Mouse (Mus musculus): ENCODE results near the gene Siah1b. TPM values are rescaled to one million over a fixed set of nuclear protein-coding genes. Genes with fewer than 3 reads are reported as not detected.

The Siah1b gene
- polyA plus RNA-seq, 1 experiment from 2014 or later, result 28.8 TPM

Other genes starting within 250 kb of the Siah1b start
- 115 and 121 TPM in 2 replicates for gene Ap1s2, start 167.5 kb downstream of the Siah1b start, polyA plus RNA-seq (2015; fragmentation: Nextera tagmentation; extraction: Ambion mirVana)
- gene Zrsr2, start 117.8 kb downstream of the Siah1b start, polyA plus RNA-seq (2015; fragmentation: Nextera tagmentation; extraction: Ambion mirVana), result 55.8 and 57.2 TPM in 2 replicates
- gene Car5b, start 48.5 kb downstream of the Siah1b start, polyA plus RNA-seq (2015; fragmentation: Nextera tagmentation; extraction: Ambion mirVana), result 0.29 and 0.40 TPM in 2 replicates
- gene Cltrn, start 12.3 kb upstream of the Siah1b start, polyA plus RNA-seq (2015; fragmentation: Nextera tagmentation; extraction: Ambion mirVana), result 0.14 and 0.18 TPM in 2 replicates
- 0.06 and 0.15 TPM in 2 replicates for gene Ace2, start 62.8 kb upstream of the Siah1b start, polyA plus RNA-seq (2015; fragmentation: Nextera tagmentation; extraction: Ambion mirVana)
- 0.08 and 0.14 TPM in 2 replicates for gene Bmx, start 181.7 kb upstream of the Siah1b start, polyA plus RNA-seq (2015; fragmentation: Nextera tagmentation; extraction: Ambion mirVana)
- gene Pir, start 192.9 kb upstream of the Siah1b start, polyA plus RNA-seq (2015; fragmentation: Nextera tagmentation; extraction: Ambion mirVana), result 2.4 and 3.6 TPM in 2 replicates

Measured in forebrain, embryonic 15.5 days (tissue).